27 mouse cellular contexts compared by ENCODE assay signal in the genomic region with DNA sequence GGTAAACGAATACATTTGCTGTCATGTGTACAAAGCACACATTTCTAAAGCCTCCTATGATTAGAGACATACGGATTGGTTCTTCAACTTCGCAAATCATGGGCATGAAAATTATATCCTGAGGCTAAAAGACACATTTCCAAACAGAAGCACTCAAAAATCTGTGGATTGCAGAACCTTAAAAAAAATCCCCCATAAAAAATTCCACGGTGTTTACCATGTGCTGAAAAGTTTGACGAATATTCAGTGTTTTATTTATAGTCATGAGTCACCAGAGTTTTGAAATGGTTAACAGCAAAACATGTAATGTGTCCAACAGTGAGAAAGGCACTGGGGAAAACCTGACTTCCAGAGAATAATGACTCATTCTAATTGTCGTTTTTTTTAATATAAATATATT.
DNase-seq lines count a peak whose midpoint lies in the region; ATAC-seq lines count a peak whose summit lies in the region.
"Had no signal": no experiment of that assay in that cellular context is flagged by ENCODE, and none has a peak within 500 bp of the region (broad histone marks: within the 10 kb centered on the region; RNA-seq: fewer than 3 reads in every experiment).

No protein-coding gene starts in this region.

- no peaks in the 10 kb centered on the region for H3K36me3 ChIP-seq in heart, embryonic 15.5 days
- H3K36me3 ChIP-seq: embryonic facial prominence, embryonic 13.5 days; heart, embryonic 12.5 days; limb, embryonic 12.5 days; midbrain, embryonic 13.5 days; stomach, embryonic 15.5 days had no signal

- ATAC-seq in heart, embryonic 15.5 days (replicated peaks; ENCODE audit: insufficient number of reproducible peaks, insufficient read depth, low FRiP score, low read depth), result no peak
- ATAC-seq: forebrain, embryonic 13.5 days; midbrain, embryonic 13.5 days had no signal

- peaks cover 6% of the 10 kb centered on the region for H3K4me1 ChIP-seq in heart, embryonic 15.5 days (replicated peaks)
- H3K4me1 ChIP-seq: embryonic facial prominence, embryonic 13.5 days; forebrain, embryonic 13.5 days; heart, embryonic 12.5 days; limb, embryonic 12.5 days; megakaryocyte, embryonic 14.5 days; midbrain, embryonic 13.5 days; stomach, embryonic 15.5 days had no signal

- peak overlapping the region; percentile 34; the same call in 1 of the 2 replicates for H3K27ac ChIP-seq in heart, embryonic 15.5 days
- H3K27ac ChIP-seq: embryonic facial prominence, embryonic 13.5 days; forebrain, embryonic 13.5 days; hindbrain, embryonic 14.5 days; layer of hippocampus, adult 2 months; left cerebral cortex, adult 2 months; limb, embryonic 12.5 days; midbrain, embryonic 13.5 days; stomach, embryonic 15.5 days had no signal

- no peaks in the 10 kb centered on the region for H3K9me3 ChIP-seq in heart, embryonic 15.5 days (replicated peaks)
- H3K9me3 ChIP-seq: embryonic facial prominence, embryonic 13.5 days; forebrain, embryonic 13.5 days; heart, embryonic 12.5 days; limb, embryonic 12.5 days; megakaryocyte, embryonic 14.5 days; midbrain, embryonic 13.5 days; stomach, embryonic 15.5 days had no signal

- H3K27me3 ChIP-seq in heart, embryonic 15.5 days, result no peaks in the 10 kb centered on the region
- H3K27me3 ChIP-seq: embryonic facial prominence, embryonic 13.5 days; forebrain, embryonic 13.5 days; heart, embryonic 12.5 days; limb, embryonic 12.5 days; megakaryocyte, embryonic 14.5 days; midbrain, embryonic 13.5 days; stomach, embryonic 15.5 days had no signal

- no peak overlapping the region for H3K4me3 ChIP-seq in heart, embryonic 15.5 days
- H3K4me3 ChIP-seq: embryonic facial prominence, embryonic 13.5 days; forebrain, embryonic 13.5 days; heart, embryonic 12.5 days; layer of hippocampus, adult 2 months; left cerebral cortex, adult 2 months; limb, embryonic 12.5 days; megakaryocyte, embryonic 14.5 days; midbrain, embryonic 13.5 days; stomach, embryonic 15.5 days had no signal

- no peak overlapping the region for H3K9ac ChIP-seq in heart, embryonic 15.5 days
- H3K9ac ChIP-seq: embryonic facial prominence, embryonic 13.5 days; forebrain, embryonic 13.5 days; heart, embryonic 12.5 days; hindbrain, embryonic 14.5 days; limb, embryonic 12.5 days; midbrain, embryonic 13.5 days; stomach, embryonic 15.5 days had no signal

- no peak overlapping the region for H3K4me2 ChIP-seq in heart, embryonic 15.5 days
- H3K4me2 ChIP-seq: embryonic facial prominence, embryonic 13.5 days; forebrain, embryonic 13.5 days; heart, embryonic 12.5 days; hindbrain, embryonic 14.5 days; limb, embryonic 12.5 days; midbrain, embryonic 13.5 days; stomach, embryonic 15.5 days had no signal

- no peak for DNase-seq in heart, adult 8-10 months (ENCODE audit: low spot score)
- peak; percentile 90 for DNase-seq in 3T3-L1 (ENCODE audit: low read depth, low spot score)
- peak; percentile 30 for DNase-seq in Muller cell, postnatal 12 days (ENCODE audit: inconsistent ontology term)
- DNase-seq in fibroblast of lung, adult 2 months (ENCODE audit: low read depth), result peak; percentile 9
- DNase-seq in cerebellum, postnatal 10 days, result no peak
- DNase-seq in kidney, postnatal 36 days, result no peak
- DNase-seq: adrenal gland, postnatal 10 days; cerebellum, adult 8-10 months; cerebellum, postnatal 36 days; gastrocnemius, postnatal 14 days; heart, adult 11 months; kidney, adult 11 months; kidney, postnatal 25 days; lung, postnatal 4 days; retina, postnatal 1 day; right cerebral cortex, postnatal 14 days had no signal

- 48% methylated on average over 6 of the region's 6 CpGs for WGBS in heart, embryonic 15.5 days

Comparison
In these comparisons a context has a peak if more than half of its experiments do, and no peak if none do; other contexts are left out.
1. DNase-seq: peak in 3T3-L1 (single experiment), Muller cell, postnatal 12 days (single experiment) and fibroblast of lung, adult 2 months (single experiment); none in heart, adult 8-10 months (single experiment), cerebellum, postnatal 10 days (0 of 2) and kidney, postnatal 36 days (0 of 2).